Mouse (Mus musculus) small intestine, adult 2 months (tissue): ENCODE data around the gene Eaf2. TPM values are rescaled to one million over a fixed set of nuclear protein-coding genes. Genes with fewer than 3 reads are reported as not detected.

Experiments used
- H3K27ac ChIP-seq: fragments of 200-500 bp; 2 replicates; pipeline ENCODE4 v1.5.1; 2012; ENCODE audit warnings: low read depth, low read length, control low read depth, inconsistent platforms; ENCODE audit not compliant: insufficient read depth
- H3K27me3 ChIP-seq: fragments of 200-500 bp; 2 replicates; pipeline ENCODE4 v1.6.1; 2012; ENCODE audit warnings: mild to moderate bottlenecking, moderate library complexity, low read length, inconsistent platforms; ENCODE audit not compliant: control insufficient read depth, insufficient read depth
- H3K36me3 ChIP-seq: fragments of 200-500 bp; 2 replicates; pipeline ENCODE4 v1.6.1; 2012; ENCODE audit warnings: mild to moderate bottlenecking, low read length, control low read depth, inconsistent platforms; ENCODE audit not compliant: control insufficient read depth, insufficient read depth
- H3K4me1 ChIP-seq: fragments of 200-500 bp; 2 replicates; pipeline ENCODE4 v1.6.1; 2012; ENCODE audit warnings: low read length, inconsistent platforms, mixed read lengths; ENCODE audit not compliant: control insufficient read depth, insufficient read depth, insufficient read length
- H3K4me3 ChIP-seq: fragments of 200-500 bp; 2 replicates; pipeline ENCODE4 v1.5.1; 2012; ENCODE audit warnings: low read depth, mild to moderate bottlenecking, control low read depth, inconsistent platforms, low read length, moderate library complexity
- CTCF ChIP-seq: fragments of 200-500 bp; IDR thresholded peaks from 2 replicates; pipeline ENCODE4 v1.5.1; 2012; ENCODE audit warnings: low read depth, mild to moderate bottlenecking, control low read depth, inconsistent platforms, low read length, moderate library complexity, mixed read lengths; ENCODE audit not compliant: insufficient replicate concordance, insufficient read length; ENCODE audit errors: extremely low read depth
- POLR2A ChIP-seq: fragments of 200-500 bp; IDR thresholded peaks from 2 replicates; pipeline ENCODE4 v1.6.1; 2012; ENCODE audit warnings: low read depth, mild to moderate bottlenecking, control low read depth, inconsistent platforms, low read length, moderate library complexity
- WGBS: fragments of 180-500 bp; shearing (Covaris S2); methylation state at CpG from one replicate; pipeline ENCODE4 v1.1.7; 2018; 5-methylcytosine and 5-hydroxymethylcytosine counted together
- polyA plus RNA-seq: library from polyadenylated mRNA; depleted of rRNA; stranded (reverse); fragments of >200 nt; gene quantifications from 2 replicates; pipeline ENCODE4 v1.2.3, GENCODE M21; 2012; rRNA removed

Gene Eaf2
- polyA plus RNA-seq, 1 experiment = 2.4 TPM

DNA sequence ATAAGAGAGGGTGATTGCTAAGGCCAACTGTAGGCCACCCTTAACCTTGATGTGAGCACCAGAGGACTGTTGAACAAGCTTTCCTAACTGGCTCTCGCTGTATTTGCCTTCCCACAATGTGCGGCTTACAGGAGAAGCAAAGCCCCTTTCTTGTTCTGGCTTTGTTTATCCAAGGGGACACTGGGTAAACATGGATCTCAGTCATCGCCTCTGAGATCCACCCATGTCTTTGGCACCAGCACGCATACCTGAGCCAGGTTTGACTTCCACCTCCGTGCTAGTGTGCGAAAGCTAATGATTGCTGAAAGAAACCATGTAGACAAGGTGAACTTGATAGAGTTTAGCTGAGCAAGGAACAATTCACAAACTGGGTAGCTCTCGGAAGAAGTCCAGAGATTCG is 131.2 kb downstream of the Eaf2 start:
- Histone ChIP-seq H3K36me3 (no peaks in the 10 kb centered on the region), H3K27ac (no peak overlapping the region), H3K4me1 (no peaks in the 10 kb centered on the region), H3K4me3 (no peak overlapping the region), H3K27me3 (no peaks in the 10 kb centered on the region)
- 48% methylated on average over 8 of the region's 8 CpGs for WGBS
- no peak for TF ChIP-seq POLR2A
- TF ChIP-seq CTCF = no peak

Other genes with a start within 250 kb of the Eaf2 start
- gene Cd86, start 208.9 kb downstream of the Eaf2 start, polyA plus RNA-seq = 0.46 and 0.79 TPM in 2 replicates
- 2.3 and 3.3 TPM in 2 replicates for gene Ildr1, start 181.0 kb downstream of the Eaf2 start, polyA plus RNA-seq
- gene Slc15a2, start 90.0 kb downstream of the Eaf2 start, polyA plus RNA-seq = 0.04 and 0.39 TPM in 2 replicates
- 0.03 and 0.23 TPM in 2 replicates for gene Iqcb1, start 46.6 kb downstream of the Eaf2 start, polyA plus RNA-seq
- 28.3 and 49.7 TPM in 2 replicates for gene Golgb1, start 137 bp upstream of the Eaf2 start, polyA plus RNA-seq
- 4.7 and 9.0 TPM in 2 replicates for gene Hcls1, start 60.0 kb upstream of the Eaf2 start, polyA plus RNA-seq
- not detected in 2 replicates for gene Fbxo40, start 115.5 kb upstream of the Eaf2 start, polyA plus RNA-seq
- gene Polq, start 136.8 kb upstream of the Eaf2 start, polyA plus RNA-seq = 0.09 and 0.13 TPM in 2 replicates